15 mouse cellular contexts compared by ENCODE assay signal in genomic region chr2:26637316-26637932, GRCm38 (mm10). TPM values are rescaled to one million over a fixed set of nuclear protein-coding genes. Genes with fewer than 3 reads are reported as not detected.
DNase-seq lines count a peak whose midpoint lies in the region; ATAC-seq and TF ChIP-seq lines count a peak whose summit lies in the region.
"Had no signal": no experiment of that assay in that cellular context is flagged by ENCODE, and none has a peak within 500 bp of the region (broad histone marks: within the 10 kb centered on the region; RNA-seq: fewer than 3 reads in every experiment).

No protein-coding gene starts in this region.

- peak in 1 of 2 experiments; percentile 4; a peak in 1 of 4 replicates for TF ChIP-seq POLR2A in MEL (IDR thresholded peaks at IDR 0.05; ENCODE audit: control insufficient read depth in 1 of 2, insufficient read depth in 1 of 2, low read depth in 1 of 2, low read length in 2 of 2, poor library complexity in 1 of 2)

- H3K79me2 ChIP-seq in MEL (ENCODE audit: control insufficient read depth, insufficient read depth, low read length, poor library complexity): peaks cover 25% of the 10 kb centered on the region

- H3K4me2 ChIP-seq in liver, embryonic 11.5 days: peak overlapping the region; percentile 75
- H3K4me2 ChIP-seq in embryonic facial prominence, embryonic 13.5 days: peak overlapping the region; percentile 84
- H3K4me2 ChIP-seq in limb, embryonic 15.5 days: no peak overlapping the region

- TF ChIP-seq CTCF in MEL (IDR thresholded peaks at IDR 0.05 in 2 of 3, conservative IDR thresholded peaks at IDR 0.05 in 1 of 3; ENCODE audit: control insufficient read depth in 1 of 3, insufficient read depth in 1 of 3, low read depth in 2 of 3, low read length in 3 of 3, poor library complexity in 1 of 3, severe bottlenecking in 1 of 3): no peak
- TF ChIP-seq CTCF in gastrocnemius, adult 2 months (IDR thresholded peaks at IDR 0.05): no peak

- peak overlapping the region; percentile 97; the same call in 1 of the 2 replicates for H3K4me3 ChIP-seq in liver, embryonic 11.5 days (ENCODE audit: low read depth, low read length)
- peak overlapping the region in 1 of 2 experiments; percentile 98; a peak in 2 of 4 replicates for H3K4me3 ChIP-seq in MEL (ENCODE audit: control insufficient read depth in 1 of 2, insufficient read depth in 1 of 2, low read depth in 2 of 2, low read length in 2 of 2)
- peak overlapping the region; percentile 96; the same call in 1 of the 2 replicates for H3K4me3 ChIP-seq in embryonic facial prominence, embryonic 13.5 days
- H3K4me3 ChIP-seq in limb, embryonic 15.5 days: 0 out of 2 replicates have a peak overlapping the region, but pooled peaks have one; percentile 7
- no peak overlapping the region; the same call in 1 of the 2 replicates for H3K4me3 ChIP-seq in gastrocnemius, adult 2 months

- no peak for TF ChIP-seq RAD21 in MEL (IDR thresholded peaks at IDR 0.05; ENCODE audit: low read depth, low read length)

- TF ChIP-seq EP300 in MEL (IDR thresholded peaks at IDR 0.05; ENCODE audit: low read depth in 1 of 2, low read length in 2 of 2): no peak

- 0 out of 2 replicates have a peak overlapping the region, but pooled peaks have one; percentile 91 for H3K27ac ChIP-seq in liver, embryonic 11.5 days (ENCODE audit: low read depth, low read length)
- H3K27ac ChIP-seq in MEL (ENCODE audit: control insufficient read depth, low read depth, low read length): peak overlapping the region; percentile 90; the same call in 1 of the 2 replicates
- H3K27ac ChIP-seq in embryonic facial prominence, embryonic 13.5 days: peak overlapping the region; percentile 5; the same call in 1 of the 2 replicates
- H3K27ac ChIP-seq in limb, embryonic 15.5 days: no peak overlapping the region
- H3K27ac ChIP-seq in gastrocnemius, adult 2 months: no peak overlapping the region

- no peaks in the 10 kb centered on the region for H3K9me3 ChIP-seq in liver, embryonic 11.5 days (ENCODE audit: control insufficient read depth, low read length)
- H3K9me3 ChIP-seq in MEL (replicated peaks; ENCODE audit: insufficient read depth, low read length): no peaks in the 10 kb centered on the region
- H3K9me3 ChIP-seq in embryonic facial prominence, embryonic 13.5 days: no peaks in the 10 kb centered on the region
- H3K9me3 ChIP-seq in limb, embryonic 15.5 days: no peaks in the 10 kb centered on the region

- H3K9ac ChIP-seq in liver, embryonic 11.5 days (ENCODE audit: low read depth, low read length): peak overlapping the region; percentile 100; the same call in 1 of the 2 replicates
- peak overlapping the region; percentile 98 for H3K9ac ChIP-seq in MEL (ENCODE audit: control insufficient read depth, low read depth, low read length, poor library complexity, severe bottlenecking)
- peak overlapping the region; percentile 99 for H3K9ac ChIP-seq in embryonic facial prominence, embryonic 13.5 days
- 0 out of 2 replicates have a peak overlapping the region, but pooled peaks have one; percentile 4 for H3K9ac ChIP-seq in limb, embryonic 15.5 days

- peaks cover 25% of the 10 kb centered on the region for H3K4me1 ChIP-seq in liver, embryonic 11.5 days (replicated peaks; ENCODE audit: control insufficient read depth, insufficient read depth, low read length)
- H3K4me1 ChIP-seq in MEL (ENCODE audit: control insufficient read depth in 1 of 2, insufficient read depth in 2 of 2, low read length in 2 of 2): peaks cover 0 to 27% of the 10 kb centered on the region in 2 experiments; a peak in 2 of 4 replicates
- H3K4me1 ChIP-seq in embryonic facial prominence, embryonic 13.5 days: peaks cover 32% of the 10 kb centered on the region
- peaks cover 30% of the 10 kb centered on the region for H3K4me1 ChIP-seq in limb, embryonic 15.5 days

- 81% methylated on average over 4 of the region's 4 CpGs for WGBS in liver, embryonic 11.5 days
- 78% methylated on average over 4 of the region's 4 CpGs for WGBS in embryonic facial prominence, embryonic 13.5 days
- WGBS in limb, embryonic 15.5 days: 76% methylated on average over 4 of the region's 4 CpGs

- H3K36me3 ChIP-seq in liver, embryonic 11.5 days (ENCODE audit: control insufficient read depth, insufficient read depth, low read length): peaks cover 33% of the 10 kb centered on the region
- peaks cover 14 to 17% of the 10 kb centered on the region in 2 experiments for H3K36me3 ChIP-seq in MEL (ENCODE audit: control insufficient read depth in 1 of 2, insufficient read depth in 2 of 2, low read length in 2 of 2)
- peaks cover 52% of the 10 kb centered on the region for H3K36me3 ChIP-seq in embryonic facial prominence, embryonic 13.5 days
- H3K36me3 ChIP-seq in limb, embryonic 15.5 days: peaks cover 48% of the 10 kb centered on the region

- intact Hi-C loops in gastrocnemius, adult 2 months (cut with DNase I): no loop called here

- no peak for DNase-seq in liver, embryonic 11.5 days (ENCODE audit: low spot score)
- DNase-seq in liver (no peak), MEL (ENCODE audit: low read depth, low spot score) (peak; percentile 13)
- no peak for DNase-seq in gastrocnemius, adult 2 months
- DNase-seq in right cerebral cortex, postnatal 25 days: no peak
- DNase-seq: adrenal gland, postnatal 25 days; cerebellum, adult 2 months; heart, adult 18-20 months; layer of hippocampus, adult 9-11 months; thymus, postnatal 14 days had no signal

- no peak for ATAC-seq in liver, embryonic 11.5 days (replicated peaks; ENCODE audit: low FRiP score)
- no peak for ATAC-seq in embryonic facial prominence, embryonic 13.5 days (ENCODE audit: insufficient number of reproducible peaks, insufficient read depth, low FRiP score, low TSS enrichment, low read depth)
- no peak for ATAC-seq in limb, embryonic 15.5 days (ENCODE audit: insufficient number of reproducible peaks, low FRiP score, low TSS enrichment, low read depth)
- ATAC-seq: lung, postnatal 0 days had no signal

- no peaks in the 10 kb centered on the region for H3K27me3 ChIP-seq in liver, embryonic 11.5 days (replicated peaks; ENCODE audit: control insufficient read depth, insufficient read depth, low read length)
- H3K27me3 ChIP-seq in MEL (ENCODE audit: control insufficient read depth in 1 of 2, insufficient read depth in 2 of 2, low read length in 2 of 2): no peaks in the 10 kb centered on the region
- H3K27me3 ChIP-seq in embryonic facial prominence, embryonic 13.5 days: no peaks in the 10 kb centered on the region
- H3K27me3 ChIP-seq in limb, embryonic 15.5 days: no peaks in the 10 kb centered on the region

TF ChIP-seq in MEL, 35 proteins besides CTCF, POLR2A, EP300 and RAD21 (continues in another document):
- TF ChIP-seq TCF12 (IDR thresholded peaks at IDR 0.05; ENCODE audit: low read depth, low read length) (no peak), KAT2A (conservative IDR thresholded peaks at IDR 0.05; ENCODE audit: low read depth, low read length) (no peak), GABPA (IDR thresholded peaks at IDR 0.05; ENCODE audit: low read depth, low read length) (no peak), GATA1 (IDR thresholded peaks at IDR 0.05; ENCODE audit: low read depth, low read length) (no peak), MAX (IDR thresholded peaks at IDR 0.05; ENCODE audit: low read length) (no peak)

RNA-seq across cellular contexts. Expression of gene Fam69b, which starts 9.2 kb away (rescaled TPM):
- 10.5 and 11.1 TPM in 2 replicates for polyA plus RNA-seq in liver, embryonic 11.5 days (2014; fragmentation: Nextera tagmentation; extraction: Ambion mirVana)
- 0.33 and 0.42 TPM in 2 replicates for total RNA-seq in MEL (2012; rRNA removed)
- polyA plus RNA-seq in MEL (2012; ENCODE audit: insufficient read depth in 1 of 2, insufficient read length in 2 of 2, low read depth in 1 of 2, low replicate concordance in 2 of 2, missing spikeins in 1 of 2): under 1 TPM in 1 of 2 experiments, not detected in 1; 0.67 TPM
- 65.6 and 66.6 TPM in 2 replicates for polyA plus RNA-seq in embryonic facial prominence, embryonic 13.5 days (2015; fragmentation: Nextera tagmentation; extraction: Ambion mirVana)
- polyA plus RNA-seq in limb, embryonic 15.5 days (2015; fragmentation: Nextera tagmentation; extraction: Ambion mirVana): 32.0 and 42.8 TPM in 2 replicates
- total RNA-seq in gastrocnemius, adult 2 months (2021): 1 to 10 TPM; 1.0 to 2.3 TPM

RNA-seq across cellular contexts. Expression of gene Agpat2, which starts 33.2 kb away (rescaled TPM):
- 36.1 and 40.1 TPM in 2 replicates for polyA plus RNA-seq in liver, embryonic 11.5 days (2014; fragmentation: Nextera tagmentation; extraction: Ambion mirVana)
- 21.0 and 22.3 TPM in 2 replicates for total RNA-seq in MEL (2012; rRNA removed)
- polyA plus RNA-seq in MEL (2012; ENCODE audit: insufficient read depth in 1 of 2, insufficient read length in 2 of 2, low read depth in 1 of 2, low replicate concordance in 2 of 2, missing spikeins in 1 of 2): 10 to 100 TPM in 1 of 2 experiments, not detected in 1; 42.4 TPM
- polyA plus RNA-seq in embryonic facial prominence, embryonic 13.5 days (2015; fragmentation: Nextera tagmentation; extraction: Ambion mirVana): 23.4 and 25.2 TPM in 2 replicates
- polyA plus RNA-seq in limb, embryonic 15.5 days (2015; fragmentation: Nextera tagmentation; extraction: Ambion mirVana): 31.5 and 36.3 TPM in 2 replicates
- 1 to 10 TPM; 2.8 to 7.3 TPM for total RNA-seq in gastrocnemius, adult 2 months (2021)

RNA-seq across cellular contexts. Expression of gene Lcn4, which starts 33.7 kb away (rescaled TPM):
- polyA plus RNA-seq in liver, embryonic 11.5 days (2014; fragmentation: Nextera tagmentation; extraction: Ambion mirVana): not detected in 2 replicates
- total RNA-seq in MEL (2012; rRNA removed): not detected in 2 replicates
- polyA plus RNA-seq in MEL (2012; ENCODE audit: insufficient read depth in 1 of 2, insufficient read length in 2 of 2, low read depth in 1 of 2, low replicate concordance in 2 of 2, missing spikeins in 1 of 2): not detected
- polyA plus RNA-seq in embryonic facial prominence, embryonic 13.5 days (2015; fragmentation: Nextera tagmentation; extraction: Ambion mirVana): not detected in 2 replicates
- not detected in 2 replicates for polyA plus RNA-seq in limb, embryonic 15.5 days (2015; fragmentation: Nextera tagmentation; extraction: Ambion mirVana)
- total RNA-seq in gastrocnemius, adult 2 months (2021): not detected
- total RNA-seq: adrenal gland, postnatal 25 days; heart, adult 18-20 months had no signal
- polyA plus RNA-seq: cerebellum, adult 2 months; intestine, embryonic 14.5 days; lung, postnatal 0 days had no signal

RNA-seq across cellular contexts. Expression of gene Gm20532, which starts 51.0 kb away (rescaled TPM):
- polyA plus RNA-seq in liver, embryonic 11.5 days (2014; fragmentation: Nextera tagmentation; extraction: Ambion mirVana): not detected in 2 replicates
- total RNA-seq in MEL (2012; rRNA removed): 0.15 TPM in 1 of 2 replicates, not detected in the other
- polyA plus RNA-seq in MEL (2012; ENCODE audit: insufficient read depth in 1 of 2, insufficient read length in 2 of 2, low read depth in 1 of 2, low replicate concordance in 2 of 2, missing spikeins in 1 of 2): not detected
- not detected in 2 replicates for polyA plus RNA-seq in embryonic facial prominence, embryonic 13.5 days (2015; fragmentation: Nextera tagmentation; extraction: Ambion mirVana)
- polyA plus RNA-seq in limb, embryonic 15.5 days (2015; fragmentation: Nextera tagmentation; extraction: Ambion mirVana): 0.24 TPM in 1 of 2 replicates, not detected in the other
- not detected for total RNA-seq in gastrocnemius, adult 2 months (2021)
- total RNA-seq: adrenal gland, postnatal 25 days; heart, adult 18-20 months had no signal
- polyA plus RNA-seq: cerebellum, adult 2 months; intestine, embryonic 14.5 days; lung, postnatal 0 days; spleen, adult 2 months had no signal

RNA-seq across cellular contexts. Expression of gene Egfl7, which starts 57.6 kb away (rescaled TPM):
- 161 and 181 TPM in 2 replicates for polyA plus RNA-seq in liver, embryonic 11.5 days (2014; fragmentation: Nextera tagmentation; extraction: Ambion mirVana)
- total RNA-seq in MEL (2012; rRNA removed): 73.9 and 95.4 TPM in 2 replicates
- 100 to 1,000 TPM in 1 of 2 experiments, not detected in 1; 125 TPM for polyA plus RNA-seq in MEL (2012; ENCODE audit: insufficient read depth in 1 of 2, insufficient read length in 2 of 2, low read depth in 1 of 2, low replicate concordance in 2 of 2, missing spikeins in 1 of 2)
- 88.5 and 92.7 TPM in 2 replicates for polyA plus RNA-seq in embryonic facial prominence, embryonic 13.5 days (2015; fragmentation: Nextera tagmentation; extraction: Ambion mirVana)
- 107 and 122 TPM in 2 replicates for polyA plus RNA-seq in limb, embryonic 15.5 days (2015; fragmentation: Nextera tagmentation; extraction: Ambion mirVana)
- 10 to 100 TPM; 34.4 to 53.7 TPM for total RNA-seq in gastrocnemius, adult 2 months (2021)

Comparison
In these comparisons a context has a peak if more than half of its experiments do, and no peak if none do; other contexts are left out.
1. H3K27ac ChIP-seq: peak in liver, embryonic 11.5 days (single experiment), MEL (single experiment) and embryonic facial prominence, embryonic 13.5 days (single experiment); none in limb, embryonic 15.5 days (single experiment) and gastrocnemius, adult 2 months (single experiment).
2. H3K9ac ChIP-seq: peak in every context shown above with its lines; median percentile 100 in liver, embryonic 11.5 days; 99 in embryonic facial prominence, embryonic 13.5 days; 98 in MEL; 4 in limb, embryonic 15.5 days.